Mouse (Mus musculus) embryonic facial prominence, embryonic 11.5 days (tissue): ENCODE data around the gene Nyx. TPM values are rescaled to one million over a fixed set of nuclear protein-coding genes. Genes with fewer than 3 reads are reported as not detected.

ENCODE experiments used
- ATAC-seq: fragments of 200-750 bp; cut with Nextera tagmentation; replicated peaks from 2 replicates; pipeline ENCODE4 v1.8.0; 2017; ENCODE audit warnings: low read depth; ENCODE audit not compliant: insufficient number of reproducible peaks, low FRiP score, low TSS enrichment
- DNase-seq: peaks from one replicate; pipeline ENCODE4 v3.0.0-alpha.2; 2015; ENCODE audit warnings: low spot score
- H3K27ac ChIP-seq: fragments of 300-500 bp; sonication (generic); replicated peaks from 2 replicates; pipeline ENCODE4 v1.5.1; 2014; ENCODE audit warnings: mild to moderate bottlenecking, low read depth, low read length, control low read depth
- H3K27me3 ChIP-seq: fragments of 300-500 bp; sonication (generic); 2 replicates; pipeline ENCODE4 v1.6.1; 2014; ENCODE audit warnings: mild to moderate bottlenecking, low read length, moderate library complexity, mixed read lengths; ENCODE audit not compliant: control insufficient read depth, insufficient read depth
- H3K36me3 ChIP-seq: fragments of 300-500 bp; sonication (generic); replicated peaks from 2 replicates; pipeline ENCODE4 v1.6.1; 2014; ENCODE audit warnings: low read depth, mild to moderate bottlenecking, low read length, moderate library complexity, mixed read lengths; ENCODE audit not compliant: control insufficient read depth, insufficient read depth
- H3K4me1 ChIP-seq: fragments of 300-500 bp; sonication (generic); 2 replicates; pipeline ENCODE4 v1.6.1; 2014; ENCODE audit warnings: low read length, mixed read lengths; ENCODE audit not compliant: control insufficient read depth, insufficient read depth
- H3K4me2 ChIP-seq: fragments of 300-500 bp; sonication (generic); 2 replicates; pipeline ENCODE4 v1.6.1; 2014; ENCODE audit warnings: low read depth, mild to moderate bottlenecking, control low read depth, low read length, moderate library complexity
- H3K4me3 ChIP-seq: fragments of 300-500 bp; sonication (generic); 2 replicates; pipeline ENCODE4 v1.5.1; 2014; ENCODE audit warnings: low read depth, low read length, control low read depth
- H3K9ac ChIP-seq: fragments of 300-500 bp; sonication (generic); replicated peaks from 2 replicates; pipeline ENCODE4 v1.6.1; 2014; ENCODE audit warnings: mild to moderate bottlenecking, control low read depth, low read length
- H3K9me3 ChIP-seq: fragments of 300-500 bp; sonication (generic); replicated peaks from 2 replicates; pipeline ENCODE4 v1.6.1; 2016; ENCODE audit warnings: mild to moderate bottlenecking, low read length, inconsistent platforms, mixed read lengths; ENCODE audit not compliant: control insufficient read depth
- WGBS: fragments of 180-500 bp; shearing (Covaris S2); extraction: QIAGEN DNeasy Blood & Tissue Kit; methylation state at CpG from one replicate; pipeline ENCODE4 v1.1.7; 2014; 5-methylcytosine and 5-hydroxymethylcytosine counted together
- polyA plus RNA-seq: library from polyadenylated mRNA; unstranded; fragments of >200 nt; fragmentation: Nextera tagmentation; extraction: Ambion mirVana; gene quantifications from 2 replicates; pipeline ENCODE4 v1.2.1, GENCODE M21; 2014

Gene Nyx
- polyA plus RNA-seq, 1 experiment from 2014 or later = not detected

DNA sequence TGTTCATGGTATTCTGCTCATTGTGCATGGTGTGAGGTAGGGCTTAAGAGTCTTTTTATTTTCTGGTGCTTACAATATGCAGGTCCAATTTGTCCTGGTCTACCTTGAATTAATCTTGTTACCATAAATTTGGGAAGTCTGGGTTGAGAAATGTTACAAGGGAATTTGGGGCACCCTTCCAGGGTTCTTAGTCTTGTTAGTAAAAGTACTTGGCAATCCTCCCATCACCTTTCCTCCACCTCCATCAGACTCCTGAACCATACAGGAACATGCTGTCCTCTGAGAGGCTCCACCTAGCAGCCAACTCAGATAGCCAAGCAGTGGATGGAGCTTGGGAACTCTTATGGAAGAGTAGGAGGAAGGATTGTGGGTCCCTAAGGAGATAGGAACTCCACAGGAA lies 13.7 kb downstream of the Nyx start:
- no peak overlapping the region for H3K4me3 ChIP-seq
- no peaks in the 10 kb centered on the region for H3K9me3 ChIP-seq
- DNase-seq (no peak), ATAC-seq (no peak)
- H3K9ac ChIP-seq = no peak overlapping the region
- H3K27ac ChIP-seq = no peak overlapping the region
- H3K4me2 ChIP-seq = no peak overlapping the region
- H3K27me3 ChIP-seq = no peaks in the 10 kb centered on the region
- no peaks in the 10 kb centered on the region for H3K4me1 ChIP-seq
- H3K36me3 ChIP-seq = no peaks in the 10 kb centered on the region

DNA sequence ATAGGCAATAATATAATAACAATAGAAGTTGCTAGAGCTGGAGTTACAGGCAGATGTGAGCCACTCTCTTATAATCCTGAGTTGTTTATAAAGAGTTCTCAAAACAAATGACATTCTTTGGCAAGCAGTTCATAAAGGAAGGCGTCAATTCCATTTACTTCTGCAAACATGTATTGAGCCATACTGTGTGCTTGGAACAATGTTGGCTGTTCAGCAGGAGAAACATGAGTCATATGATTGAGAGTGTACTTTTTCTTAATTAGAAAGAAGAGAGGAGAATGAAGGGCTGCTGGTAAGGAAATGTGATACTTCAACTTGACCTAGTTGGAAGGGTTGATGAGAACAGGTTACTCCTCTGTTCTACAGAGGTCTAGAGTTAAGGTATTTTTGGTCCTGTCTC lies 16.7 kb downstream of the Nyx start:
- 83% methylated on average over 1 of the region's 1 CpGs for WGBS
- no peak overlapping the region for H3K27ac ChIP-seq
- no peak overlapping the region for H3K4me2 ChIP-seq
- ATAC-seq (no peak), DNase-seq (no peak)
- H3K9ac ChIP-seq = no peak overlapping the region
- no peaks in the 10 kb centered on the region for H3K9me3 ChIP-seq
- no peaks in the 10 kb centered on the region for H3K4me1 ChIP-seq
- H3K36me3 ChIP-seq = no peaks in the 10 kb centered on the region
- H3K27me3 ChIP-seq = no peaks in the 10 kb centered on the region
- no peak overlapping the region for H3K4me3 ChIP-seq

DNA sequence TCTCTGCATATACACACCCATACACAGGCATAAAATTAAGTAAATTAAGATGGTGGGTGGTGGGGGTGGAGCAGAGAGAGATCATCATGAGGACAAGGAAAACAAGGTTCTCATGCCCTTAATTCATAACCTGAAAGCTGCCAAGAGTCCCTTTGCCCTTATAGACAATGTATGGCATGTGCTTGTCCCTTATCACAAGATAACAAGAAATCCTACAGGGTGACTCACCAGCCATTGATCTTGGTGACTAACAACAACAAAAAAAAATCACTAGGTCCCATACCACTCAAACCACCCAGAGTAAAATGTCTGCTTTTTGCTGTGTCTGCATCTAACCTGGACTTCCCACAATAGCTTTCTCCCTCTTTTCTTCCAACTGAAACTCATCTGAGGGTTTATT lies 18.5 kb downstream of the Nyx start:
- Histone ChIP-seq H3K9ac (no peak overlapping the region), H3K9me3 (no peaks in the 10 kb centered on the region), H3K27ac (no peak overlapping the region), H3K36me3 (no peaks in the 10 kb centered on the region), H3K4me1 (no peaks in the 10 kb centered on the region), H3K4me3 (no peak overlapping the region), H3K27me3 (no peaks in the 10 kb centered on the region), H3K4me2 (no peak overlapping the region)
- DNase-seq (no peak), ATAC-seq (no peak)

DNA sequence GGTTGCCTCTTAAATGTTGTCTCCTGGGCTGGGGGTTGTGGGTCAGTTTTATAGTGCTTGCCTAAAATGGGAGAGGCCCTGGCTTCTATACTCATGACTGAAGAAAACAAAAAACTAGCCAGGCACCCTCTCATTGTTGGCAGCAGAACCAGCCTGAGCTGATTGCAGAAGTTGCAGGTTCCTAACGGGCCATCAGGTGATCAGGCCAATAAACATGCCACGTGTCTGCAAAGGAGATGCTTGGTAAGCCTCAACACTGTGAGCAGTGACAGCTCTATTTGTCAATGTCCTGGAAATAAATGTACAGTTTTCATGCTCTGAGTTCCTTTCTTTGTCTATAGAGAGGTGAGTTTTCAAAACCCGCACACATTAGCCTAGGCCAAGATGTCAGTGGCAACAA lies 23.1 kb downstream of the Nyx start:
- ATAC-seq = no peak
- H3K4me1 ChIP-seq = no peaks in the 10 kb centered on the region

DNA sequence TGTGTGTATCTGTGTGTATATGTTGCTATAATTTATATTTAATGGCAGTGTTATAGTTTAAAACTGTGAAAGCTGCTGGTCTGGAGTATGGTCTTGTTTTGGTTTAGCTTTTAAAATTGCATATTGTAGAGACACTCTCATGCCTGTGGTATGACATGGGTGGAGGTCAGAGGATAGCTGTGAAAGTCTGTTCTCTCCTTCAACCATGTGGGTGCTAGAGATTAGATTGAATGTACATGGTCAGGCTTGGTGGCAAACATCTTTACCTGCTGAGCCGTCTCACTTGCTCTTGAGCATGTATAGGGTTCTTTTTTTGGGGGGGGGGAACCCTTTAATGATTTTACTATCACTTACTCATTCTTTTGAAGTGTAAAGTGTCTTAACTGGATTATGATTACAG lies 23.9 kb downstream of the Nyx start:
- 85% methylated on average over 1 of the region's 1 CpGs for whole genome bisulfite sequencing
- H3K9me3 ChIP-seq = no peaks in the 10 kb centered on the region
- ATAC-seq = no peak
- no peak for DNase-seq
- no peak overlapping the region for H3K4me2 ChIP-seq
- no peaks in the 10 kb centered on the region for H3K36me3 ChIP-seq
- H3K27ac ChIP-seq = no peak overlapping the region
- no peak overlapping the region for H3K9ac ChIP-seq
- no peaks in the 10 kb centered on the region for H3K27me3 ChIP-seq
- H3K4me1 ChIP-seq = no peaks in the 10 kb centered on the region
- no peak overlapping the region for H3K4me3 ChIP-seq

More for the DNA sequence above, 23.1 kb downstream of the Nyx start:
- no peak overlapping the region for H3K4me2 ChIP-seq
- no peak overlapping the region for H3K9ac ChIP-seq
- no peaks in the 10 kb centered on the region for H3K9me3 ChIP-seq
- no peak overlapping the region for H3K4me3 ChIP-seq
- 83% methylated on average over 3 of the region's 3 CpGs for WGBS
- H3K27me3 ChIP-seq = no peaks in the 10 kb centered on the region
- DNase-seq = no peak
- no peak overlapping the region for H3K27ac ChIP-seq
- H3K36me3 ChIP-seq = no peaks in the 10 kb centered on the region

DNA sequence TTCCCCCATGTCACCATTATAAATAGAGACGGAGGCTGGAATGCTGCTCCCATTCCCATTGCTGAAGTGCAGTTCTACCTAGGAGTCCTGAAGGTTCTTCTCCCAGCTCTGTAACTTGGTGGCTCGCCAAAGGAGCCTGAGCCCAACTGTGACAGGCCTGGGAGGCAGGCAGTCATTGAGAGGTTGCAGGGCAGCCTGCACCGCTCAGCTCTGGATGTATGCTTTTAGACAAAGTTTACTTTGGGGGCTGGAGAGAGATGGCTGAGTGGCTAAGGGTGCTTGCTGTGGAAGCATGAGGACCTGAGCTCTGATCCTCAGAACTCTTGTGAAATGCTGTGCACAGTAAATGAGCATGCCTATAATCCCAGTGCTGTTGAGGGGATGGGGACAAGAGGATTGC lies 25.0 kb downstream of the Nyx start:
- Histone ChIP-seq H3K36me3 (no peaks in the 10 kb centered on the region), H3K4me1 (no peaks in the 10 kb centered on the region), H3K9me3 (no peaks in the 10 kb centered on the region), H3K9ac (no peak overlapping the region), H3K27ac (no peak overlapping the region), H3K4me3 (no peak overlapping the region), H3K4me2 (no peak overlapping the region), H3K27me3 (no peaks in the 10 kb centered on the region)
- 71% methylated on average over 3 of the region's 3 CpGs for WGBS
- DNase-seq (no peak), ATAC-seq (no peak)

DNA sequence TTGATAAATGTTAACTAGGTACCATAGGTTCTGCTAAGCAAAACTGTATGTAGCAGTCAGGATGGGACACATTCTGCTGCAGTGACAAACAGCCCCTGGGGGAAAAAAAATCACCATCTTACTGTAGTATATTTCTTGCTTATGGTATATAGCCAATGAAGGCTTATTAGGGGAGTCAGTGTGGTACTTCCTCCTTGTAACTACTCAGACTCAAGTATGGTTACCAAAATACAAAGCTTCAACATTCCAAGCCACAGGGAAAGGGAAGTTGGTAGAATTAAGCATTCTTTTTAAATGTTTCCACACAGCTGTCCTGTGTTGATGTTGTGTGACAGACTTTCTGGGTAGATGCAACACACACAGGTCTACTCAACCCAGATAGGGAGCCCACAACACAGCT lies 27.0 kb downstream of the Nyx start:
- Histone ChIP-seq H3K27me3 (no peaks in the 10 kb centered on the region), H3K36me3 (no peaks in the 10 kb centered on the region)

DNA sequence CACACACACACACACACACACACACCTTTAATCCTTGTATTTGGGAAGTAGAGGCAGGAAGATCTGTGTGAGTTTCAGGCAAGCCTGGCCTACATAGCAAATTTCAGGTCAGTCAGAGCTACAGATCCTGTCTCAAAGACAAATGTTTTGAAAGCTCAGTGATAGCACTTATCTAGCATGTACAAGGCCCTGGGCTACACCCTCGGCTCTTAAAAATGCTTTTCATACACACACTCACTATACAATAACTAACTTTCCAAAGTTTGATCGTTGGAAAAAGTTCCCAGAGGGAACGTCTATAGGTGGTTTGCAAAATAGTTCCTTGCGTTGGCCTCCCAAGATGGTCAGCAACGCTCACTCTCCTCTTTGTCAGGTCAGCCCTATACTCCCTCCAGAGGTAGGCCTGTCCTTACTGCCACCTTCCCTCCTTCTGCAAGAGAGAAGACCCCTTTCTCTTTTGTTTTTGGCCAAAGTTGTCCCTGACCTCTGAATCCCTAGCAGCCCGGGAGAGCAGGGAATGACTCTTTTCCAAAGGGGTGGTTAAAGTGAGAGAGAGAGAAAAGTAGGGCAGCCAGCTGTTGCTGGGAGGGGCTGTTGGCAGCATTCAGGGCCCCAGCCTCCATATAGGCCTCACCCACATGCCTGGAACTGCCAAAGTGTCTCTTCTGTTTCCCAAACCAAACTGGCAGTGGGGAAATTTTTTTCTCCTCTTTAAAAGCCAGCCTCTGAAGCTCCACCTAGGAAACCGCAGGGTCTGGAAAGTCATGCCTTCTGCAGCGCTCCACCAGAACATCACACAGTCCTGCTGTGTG lies 29.2 kb downstream of the Nyx start:
- H3K4me2 ChIP-seq = no peak overlapping the region
- DNase-seq (no peak), ATAC-seq (no peak)
- 82% methylated on average over 8 of the region's 8 CpGs for WGBS
- H3K27me3 ChIP-seq = no peaks in the 10 kb centered on the region
- H3K4me3 ChIP-seq = no peak overlapping the region
- no peaks in the 10 kb centered on the region for H3K36me3 ChIP-seq
- H3K4me1 ChIP-seq = no peaks in the 10 kb centered on the region
- H3K9ac ChIP-seq = no peak overlapping the region
- no peaks in the 10 kb centered on the region for H3K9me3 ChIP-seq
- no peak overlapping the region for H3K27ac ChIP-seq

More for the DNA sequence above, 27.0 kb downstream of the Nyx start:
- Histone ChIP-seq H3K4me1 (no peaks in the 10 kb centered on the region), H3K9ac (no peak overlapping the region), H3K4me2 (no peak overlapping the region), H3K9me3 (no peaks in the 10 kb centered on the region), H3K27ac (no peak overlapping the region), H3K4me3 (no peak overlapping the region)
- no peak for ATAC-seq
- DNase-seq = no peak
